Mouse (Mus musculus) CH12.LX (cell line): ENCODE measurements around the gene Tshb. TPM values are rescaled to one million over a fixed set of nuclear protein-coding genes. Genes with fewer than 3 reads are reported as not detected.

Experiments
- DNase-seq: peaks from one replicate; pipeline ENCODE4 v3.0.0-alpha.2; 2013; ENCODE audit errors: extremely low read depth
- H3K27ac ChIP-seq: 2 replicates; pipeline ENCODE4 v1.5.1; 2012; ENCODE audit warnings: low read depth, mild to moderate bottlenecking, control low read depth, moderate library complexity; ENCODE audit not compliant: insufficient read depth
- H3K27me3 ChIP-seq: replicated peaks from 2 replicates; pipeline ENCODE3; 2012; ENCODE audit warnings: inconsistent platforms
- H3K36me3 ChIP-seq, 2 experiments: replicated peaks in 1 of 2; 2 replicates each; pipeline versions ENCODE3 to v1.6.1; 2012; ENCODE audit warnings: inconsistent platforms in 1 of 2, low read length in 1 of 2, mild to moderate bottlenecking in 1 of 2, mixed read lengths in 1 of 2, moderate library complexity in 1 of 2; ENCODE audit not compliant: control insufficient read depth in 1 of 2, insufficient read depth in 1 of 2
- H3K4me1 ChIP-seq, 2 experiments: 2 replicates each; pipeline ENCODE4 v1.6.1; 2012; ENCODE audit warnings: inconsistent platforms in 1 of 2, moderate library complexity in 1 of 2; ENCODE audit not compliant: insufficient read depth in 2 of 2, control insufficient read depth in 1 of 2
- H3K4me2 ChIP-seq: 2 replicates; pipeline ENCODE4 v1.6.1; 2012; ENCODE audit warnings: low read depth, mild to moderate bottlenecking, control low read depth; ENCODE audit not compliant: poor library complexity, insufficient read depth, severe bottlenecking
- H3K4me3 ChIP-seq, 3 experiments: fragments of 150-350 bp in 1 of 3; sonication (generic) in 1 of 3; replicated peaks in 1 of 3; 2 replicates each; pipeline versions ENCODE3 to v1.5.1; 2011 to 2012; ENCODE audit warnings: low read depth in 2 of 3, low read length in 2 of 3, mild to moderate bottlenecking in 2 of 3, moderate library complexity in 2 of 3, control low read depth in 1 of 3, improper control_type of control experiment in 1 of 3, inconsistent platforms in 1 of 3, mixed read lengths in 1 of 3; ENCODE audit not compliant: poor library complexity in 1 of 3
- H3K79me2 ChIP-seq: replicated peaks from 2 replicates; pipeline ENCODE4 v1.6.1; 2012; ENCODE audit warnings: mild to moderate bottlenecking, moderate library complexity; ENCODE audit not compliant: control insufficient read depth, poor library complexity, insufficient read depth, severe bottlenecking; ENCODE audit errors: extremely low read depth
- H3K9ac ChIP-seq: 2 replicates; pipeline ENCODE4 v1.6.1; 2012; ENCODE audit warnings: low read depth, mild to moderate bottlenecking, control low read depth, moderate library complexity; ENCODE audit not compliant: insufficient read depth
- H3K9me3 ChIP-seq: replicated peaks from 2 replicates; pipeline ENCODE3; 2012; ENCODE audit warnings: low read length, inconsistent platforms, mixed read lengths
- BHLHE40 ChIP-seq: IDR thresholded peaks from 2 replicates; pipeline ENCODE4 v1.6.1; 2011; ENCODE audit warnings: mild to moderate bottlenecking, low read depth, low read length, improper control_type of control experiment
- CHD1 ChIP-seq: IDR thresholded peaks from 2 replicates; pipeline ENCODE4 v1.6.1; 2012; ENCODE audit warnings: low read depth, low read length, improper control_type of control experiment, inconsistent platforms
- CTCF ChIP-seq, 2 experiments: IDR thresholded peaks in 1 of 2; conservative IDR thresholded peaks in 1 of 2; 2 replicates each; pipeline ENCODE4 v1.5.1; 2011 to 2012; ENCODE audit warnings: low read depth in 2 of 2, low read length in 2 of 2, improper control_type of control experiment in 1 of 2, inconsistent platforms in 1 of 2, mild to moderate bottlenecking in 1 of 2, moderate library complexity in 1 of 2
- E2F4 ChIP-seq: IDR thresholded peaks from 2 replicates; pipeline ENCODE4 v1.6.1; 2011; ENCODE audit warnings: low read depth, low read length, improper control_type of control experiment; ENCODE audit not compliant: insufficient replicate concordance
- EP300 ChIP-seq: IDR thresholded peaks from 2 replicates; pipeline ENCODE4 v1.6.1; 2011; ENCODE audit warnings: low read length, improper control_type of control experiment
- ETS1 ChIP-seq: conservative IDR thresholded peaks from 2 replicates; pipeline ENCODE4 v1.6.1; 2012; ENCODE audit warnings: low read depth, mild to moderate bottlenecking, inconsistent platforms, low read length, improper control_type of control experiment, moderate library complexity
- GABPA ChIP-seq: IDR thresholded peaks from 2 replicates; pipeline ENCODE4 v1.6.1; 2012; ENCODE audit warnings: low read depth, low read length, improper control_type of control experiment, inconsistent platforms; ENCODE audit not compliant: insufficient replicate concordance
- IRF4 ChIP-seq: IDR thresholded peaks from 2 replicates; pipeline ENCODE4 v1.6.1; 2014; ENCODE audit warnings: low read depth, mild to moderate bottlenecking, inconsistent platforms, low read length, improper control_type of control experiment
- JUN ChIP-seq: IDR thresholded peaks from 2 replicates; pipeline ENCODE4 v1.6.1; 2011; ENCODE audit warnings: low read depth, mild to moderate bottlenecking, low read length, improper control_type of control experiment, moderate library complexity; ENCODE audit not compliant: insufficient read depth
- JUND ChIP-seq: conservative IDR thresholded peaks from 2 replicates; pipeline ENCODE4 v1.6.1; 2011; ENCODE audit warnings: low read depth, low read length, improper control_type of control experiment
- MAFK ChIP-seq: IDR thresholded peaks from 2 replicates; pipeline ENCODE4 v1.6.1; 2011; ENCODE audit warnings: low read length, improper control_type of control experiment; ENCODE audit not compliant: insufficient replicate concordance
- MAX ChIP-seq: IDR thresholded peaks from 2 replicates; pipeline ENCODE4 v1.6.1; 2011; ENCODE audit warnings: low read length, improper control_type of control experiment
- MAZ ChIP-seq: IDR thresholded peaks from 2 replicates; pipeline ENCODE4 v1.6.1; 2012; ENCODE audit warnings: low read depth, mild to moderate bottlenecking, inconsistent platforms, low read length, improper control_type of control experiment, moderate library complexity
- MEF2A ChIP-seq: IDR thresholded peaks from 2 replicates; pipeline ENCODE4 v1.6.1; 2014; ENCODE audit warnings: low read depth, mild to moderate bottlenecking, inconsistent platforms, low read length, improper control_type of control experiment, borderline replicate concordance
- MYC ChIP-seq: IDR thresholded peaks from 2 replicates; pipeline ENCODE4 v1.6.1; 2011; ENCODE audit warnings: low read depth, mild to moderate bottlenecking, improper control_type of control experiment, low read length
- NELFE ChIP-seq: IDR thresholded peaks from 2 replicates; pipeline ENCODE4 v1.6.1; 2011; ENCODE audit warnings: low read depth, low read length, improper control_type of control experiment
- NRF1 ChIP-seq: IDR thresholded peaks from 2 replicates; pipeline ENCODE4 v1.6.1; 2014; ENCODE audit warnings: low read depth, mild to moderate bottlenecking, inconsistent platforms, low read length, improper control_type of control experiment, moderate library complexity
- PAX5 ChIP-seq: IDR thresholded peaks from 2 replicates; pipeline ENCODE4 v1.6.1; 2012; ENCODE audit warnings: low read length, inconsistent platforms, mixed read lengths
- POLR2AphosphoS2 ChIP-seq: IDR thresholded peaks from 2 replicates; pipeline ENCODE4 v1.6.1; 2011; ENCODE audit warnings: low read depth, low read length, improper control_type of control experiment
- RAD21 ChIP-seq: IDR thresholded peaks from 2 replicates; pipeline ENCODE4 v1.6.1; 2011; ENCODE audit warnings: low read depth, mild to moderate bottlenecking, low read length, improper control_type of control experiment, moderate library complexity
- RCOR1 ChIP-seq: conservative IDR thresholded peaks from 2 replicates; pipeline ENCODE4 v1.6.1; 2012; ENCODE audit warnings: low read depth, mild to moderate bottlenecking, inconsistent platforms, low read length, improper control_type of control experiment
- SIN3A ChIP-seq: IDR thresholded peaks from 2 replicates; pipeline ENCODE4 v1.6.1; 2012; ENCODE audit warnings: low read length, improper control_type of control experiment, inconsistent platforms
- TCF12 ChIP-seq: IDR thresholded peaks from 2 replicates; pipeline ENCODE4 v1.6.1; 2014; ENCODE audit warnings: low read depth, mild to moderate bottlenecking, inconsistent platforms, low read length, improper control_type of control experiment
- UBTF ChIP-seq: IDR thresholded peaks from 2 replicates; pipeline ENCODE4 v1.6.1; 2012; ENCODE audit warnings: low read depth, mild to moderate bottlenecking, inconsistent platforms, low read length, improper control_type of control experiment, moderate library complexity
- USF1 ChIP-seq: IDR thresholded peaks from 2 replicates; pipeline ENCODE4 v1.6.1; 2014; ENCODE audit warnings: low read depth, mild to moderate bottlenecking, inconsistent platforms, low read length, improper control_type of control experiment
- ZKSCAN1 ChIP-seq: IDR thresholded peaks from 2 replicates; pipeline ENCODE4 v1.6.1; 2012; ENCODE audit warnings: low read depth, inconsistent platforms, low read length, improper control_type of control experiment, borderline replicate concordance
- ZMIZ1 ChIP-seq: IDR thresholded peaks from 2 replicates; pipeline ENCODE4 v1.6.1; 2012; ENCODE audit warnings: low read depth, mild to moderate bottlenecking, inconsistent platforms, low read length, improper control_type of control experiment
- ZNF384 ChIP-seq: IDR thresholded peaks from 2 replicates; pipeline ENCODE4 v1.6.1; 2012; ENCODE audit warnings: low read depth, low read length, improper control_type of control experiment, inconsistent platforms
- dilution Hi-C: fragments of 300-500 bp; cut with MboI; formaldehyde crosslinking; loops from 2 replicates; pipeline ENCODE4 v1.14.3; 2020; ENCODE audit warnings: low sequenced_read_pairs; ENCODE audit not compliant: extremely low pct_unique_long_range_greater_than_20kb, extremely low pct_ligation_motif_present
- in situ Hi-C: fragments of 300-500 bp; cut with MboI; formaldehyde crosslinking; loops from 3 replicates; pipeline ENCODE4 v1.14.3; 2019; ENCODE audit warnings: low sequenced_read_pairs, low pct_ligation_motif_present, low pct_unique_long_range_greater_than_20kb, mixed read lengths
- polyA plus RNA-seq: library from polyadenylated mRNA; unstranded; fragments of >175 nt; gene quantifications from 2 replicates; pipeline ENCODE4 v1.2.1, GENCODE M21; 2012; ENCODE audit warnings: low read depth; ENCODE audit not compliant: insufficient read length
- total RNA-seq, 2 experiments: library from RNA; depleted of rRNA; stranded (reverse); fragments of 300-350 nt in 1 of 2; fragments of >200 nt in 1 of 2; gene quantifications; 2 replicates each; pipeline ENCODE4 v1.2.3; 2012 to 2014

The Tshb gene
- total and polyA plus RNA-seq, 3 experiments, result 0.19 TPM; not detected in 2

- dilution Hi-C loops (no loop called here), in situ Hi-C loops (no loop called here)
- H3K27ac ChIP-seq, result no peak overlapping the region
- H3K36me3 ChIP-seq, result no peaks in the 10 kb centered on the region
- no peaks in the 10 kb centered on the region for H3K27me3 ChIP-seq
- TF ChIP-seq NRF1, result no peak
- TF ChIP-seq MAX, result 0 out of 2 replicates have a peak, but pooled peaks have one; percentile 25
- TF ChIP-seq MEF2A, result peak; percentile 66; the same call in 1 of the 2 replicates
- TF ChIP-seq PAX5, result no peak
- no peak for TF ChIP-seq ZMIZ1
- TF ChIP-seq EP300, result peak; percentile 79
- TF ChIP-seq JUND, result peak; percentile 51
- peak; percentile 65 for TF ChIP-seq ETS1
- no peak for TF ChIP-seq ZKSCAN1
- no peak for TF ChIP-seq TCF12
- no peak for TF ChIP-seq E2F4
- TF ChIP-seq IRF4, result peak; percentile 69
- TF ChIP-seq JUN, result 0 out of 2 replicates have a peak, but pooled peaks have one; percentile 37
- peak; percentile 36 for TF ChIP-seq BHLHE40
- no peak for TF ChIP-seq NELFE
- TF ChIP-seq MYC, result 0 out of 2 replicates have a peak, but pooled peaks have one; percentile 39
- TF ChIP-seq MAFK, result peak; percentile 72
- TF ChIP-seq RAD21, result no peak
- H3K4me1 ChIP-seq, result peaks cover 10 to 53% of the 10 kb centered on the region in 2 experiments
- H3K4me3 ChIP-seq, result no peak overlapping the region
- no peak overlapping the region for H3K9ac ChIP-seq
- peak; percentile 66 for DNase-seq
- peak overlapping the region; percentile 35; the same call in 1 of the 2 replicates for H3K4me2 ChIP-seq
- H3K79me2 ChIP-seq, result no peaks in the 10 kb centered on the region
- H3K9me3 ChIP-seq, result no peaks in the 10 kb centered on the region
Observed at GRCm38 (mm10) chr3:102733050-102733449, 49.5 kb downstream of the Tshb start.

GRCm38 (mm10) chr3:102732619-102733018, 49.9 kb downstream of the Tshb start:
- Histone ChIP-seq H3K4me2 (no peak overlapping the region), H3K9me3 (no peaks in the 10 kb centered on the region), H3K79me2 (no peaks in the 10 kb centered on the region), H3K4me3 (no peak overlapping the region)
- in situ Hi-C loops, result no loop called here
- dilution Hi-C loops, result no loop called here
- TF ChIP-seq SIN3A (no peak), USF1 (no peak), ZNF384 (no peak), MEF2A (no peak), NRF1 (no peak), MAZ (no peak), MAX (no peak), CHD1 (no peak), BHLHE40 (no peak), MAFK (no peak), POLR2AphosphoS2 (no peak), GABPA (no peak), E2F4 (no peak), JUN (no peak), CTCF (conservative IDR thresholded peaks at IDR 0.05 in 1 of 2, IDR thresholded peaks at IDR 0.05 in 1 of 2; ENCODE audit: low read depth in 2 of 2, low read length in 2 of 2) (no peak), RCOR1 (no peak), ETS1 (no peak), UBTF (no peak)
- TF ChIP-seq, all 38 proteins: peak for 0
- H3K27ac ChIP-seq, result no peak overlapping the region
- H3K36me3 ChIP-seq, result no peaks in the 10 kb centered on the region
- DNase-seq, result no peak
- no peak overlapping the region for H3K9ac ChIP-seq
- H3K4me1 ChIP-seq, result peaks cover 10 to 52% of the 10 kb centered on the region in 2 experiments
- H3K27me3 ChIP-seq, result no peaks in the 10 kb centered on the region
